Mouse (Mus musculus): ENCODE results near the gene Hdac7.

Hdac7 gene

GRCm38 (mm10) chr15:97763256-97764049 is 80.8 kb downstream of the Hdac7 start:
- DNase-seq: no peak

- DNase-seq: no peak
These were observed 81.6 kb downstream of the Hdac7 start for GRCm38 (mm10) chr15:97762733-97763132.

- DNase-seq: no peak
These were observed 82.9 kb downstream of the Hdac7 start for GRCm38 (mm10) chr15:97761438-97761837.

GRCm38 (mm10) chr15:97760952-97761351 is 83.3 kb downstream of the Hdac7 start:
- no peak for DNase-seq

GRCm38 (mm10) chr15:97760006-97760405 is 84.3 kb downstream of the Hdac7 start:
- DNase-seq: peak; percentile 74

- DNase-seq: no peak
These were observed 88.9 kb downstream of the Hdac7 start for GRCm38 (mm10) chr15:97755361-97755760.

- no peak for DNase-seq
These were observed 89.8 kb downstream of the Hdac7 start for GRCm38 (mm10) chr15:97754476-97754875.

GRCm38 (mm10) chr15:97752491-97752890 is 91.8 kb downstream of the Hdac7 start:
- no peak for DNase-seq

- DNase-seq: no peak
These were observed 92.6 kb downstream of the Hdac7 start for GRCm38 (mm10) chr15:97751676-97752075.

- peak; percentile 85 for DNase-seq
These were observed 93.6 kb downstream of the Hdac7 start for GRCm38 (mm10) chr15:97750697-97751096.

- no peak for DNase-seq
These were observed 94.5 kb downstream of the Hdac7 start for GRCm38 (mm10) chr15:97749841-97750240.

- DNase-seq: no peak
These were observed 94.9 kb downstream of the Hdac7 start for GRCm38 (mm10) chr15:97749397-97749796.

GRCm38 (mm10) chr15:97748964-97749363 is 95.3 kb downstream of the Hdac7 start:
- DNase-seq: no peak

GRCm38 (mm10) chr15:97748309-97748708 is 96.0 kb downstream of the Hdac7 start:
- DNase-seq: no peak

GRCm38 (mm10) chr15:97747486-97747885 is 96.8 kb downstream of the Hdac7 start:
- DNase-seq: no peak

- DNase-seq: no peak
These were observed 97.6 kb downstream of the Hdac7 start for GRCm38 (mm10) chr15:97746748-97747147.

GRCm38 (mm10) chr15:97746278-97746677 is 98.0 kb downstream of the Hdac7 start:
- DNase-seq: no peak

- peak; percentile 40 for DNase-seq
These were observed 99.0 kb downstream of the Hdac7 start for GRCm38 (mm10) chr15:97745331-97745730.

GRCm38 (mm10) chr15:97744930-97745329 is 99.4 kb downstream of the Hdac7 start:
- no peak for DNase-seq

GRCm38 (mm10) chr15:97743961-97744525 is 100.3 kb downstream of the Hdac7 start:
- DNase-seq: no peak

- no peak for DNase-seq
These were observed 101.1 kb downstream of the Hdac7 start for GRCm38 (mm10) chr15:97743210-97743609.
